ENCODE assay signal across 8 mouse cellular contexts in genomic region chr15:78204053-78204847, GRCm38 (mm10). TPM values are rescaled to one million over a fixed set of nuclear protein-coding genes. Genes with fewer than 3 reads are reported as not detected.
DNase-seq lines count a peak whose midpoint lies in the region; TF ChIP-seq lines count a peak whose summit lies in the region.

No protein-coding gene starts in this region.

- WGBS in hindbrain, embryonic 10.5 days, result 2% methylated on average over 41 of the region's 41 CpGs

- H3K27me3 ChIP-seq in hindbrain, embryonic 10.5 days (ENCODE audit: insufficient read depth, poor library complexity, severe bottlenecking), result peaks cover 59% of the 10 kb centered on the region
- H3K27me3 ChIP-seq in myocyte (ENCODE audit: control insufficient read depth, insufficient read depth, insufficient read length), result peaks cover 53% of the 10 kb centered on the region

- H3K79me2 ChIP-seq in myocyte (ENCODE audit: control insufficient read depth, insufficient read depth), result no peaks in the 10 kb centered on the region

- H3ac ChIP-seq in myocyte (ENCODE audit: control insufficient read depth, insufficient read length), result no peak overlapping the region

- 0 out of 2 replicates have a peak, but pooled peaks cover 4% of the 10 kb centered on the region for H3K9me3 ChIP-seq in hindbrain, embryonic 10.5 days

- peak overlapping the region; percentile 50 for H3K4me3 ChIP-seq in hindbrain, embryonic 10.5 days
- H3K4me3 ChIP-seq in myocyte, result no peak overlapping the region

- peak; percentile 37 to 52 for DNase-seq in left cerebral cortex, adult 18-20 months (ENCODE audit: low spot score in 2 of 2)
- no peak for DNase-seq in left cerebral cortex, adult 11 months (ENCODE audit: low spot score)
- peak; percentile 58 for DNase-seq in adrenal gland, adult 2 months
- DNase-seq in embryo, embryonic 9.5 days (ENCODE audit: extremely low spot score), result peak; percentile 26
- DNase-seq in hindbrain, embryonic 10.5 days (ENCODE audit: low spot score), result peak; percentile 50
- DNase-seq in left cerebral cortex, postnatal 25 days (ENCODE audit: low spot score in 2 of 2), result peak; percentile 50 to 61
- peak; percentile 66 for DNase-seq in thymus, postnatal 4 days

- no peaks in the 10 kb centered on the region for H3K36me3 ChIP-seq in hindbrain, embryonic 10.5 days
- no peaks in the 10 kb centered on the region for H3K36me3 ChIP-seq in myocyte (ENCODE audit: control insufficient read depth, insufficient read depth)

- TF ChIP-seq POLR2A in myocyte (IDR thresholded peaks at IDR 0.05; ENCODE audit: insufficient read length, low read depth), result no peak

- peaks cover 21% of the 10 kb centered on the region for H3K4me1 ChIP-seq in hindbrain, embryonic 10.5 days (replicated peaks)

- no peak overlapping the region for H3K27ac ChIP-seq in hindbrain, embryonic 10.5 days

- peak overlapping the region; percentile 51 for H3K4me2 ChIP-seq in myocyte (ENCODE audit: low read depth)

- intact Hi-C loops in left cerebral cortex, postnatal 25 days (cut with DNase I), result no loop called here

TF ChIP-seq in myocyte, 11 proteins besides CTCF, POLR2A, EP300 and RAD21:
- TF ChIP-seq TCF3 (IDR thresholded peaks at IDR 0.05; ENCODE audit: insufficient read length, low read depth) (no peak), E2F4 (IDR thresholded peaks at IDR 0.05; ENCODE audit: insufficient read depth) (no peak), SRF (IDR thresholded peaks at IDR 0.05; ENCODE audit: control insufficient read depth, insufficient read length, low read depth) (no peak), MYOG (IDR thresholded peaks at IDR 0.05; ENCODE audit: control insufficient read depth in 1 of 3, insufficient read depth in 1 of 3, insufficient read length in 2 of 3, low read depth in 2 of 3) (peak in 1 of 3 experiments; percentile 2), MAX (IDR thresholded peaks at IDR 0.05; ENCODE audit: low read depth) (no peak), REST (IDR thresholded peaks at IDR 0.05; ENCODE audit: insufficient read depth, insufficient read length) (no peak), USF1 (IDR thresholded peaks at IDR 0.05; ENCODE audit: low read depth) (no peak), POLR2AphosphoS2 (IDR thresholded peaks at IDR 0.05; ENCODE audit: insufficient read length, low read depth) (no peak), MYOD1 (IDR thresholded peaks at IDR 0.05; ENCODE audit: control insufficient read depth in 1 of 3, insufficient read length in 2 of 3, low read depth in 2 of 3) (peak in 1 of 3 experiments; percentile 62), CEBPB (IDR thresholded peaks at IDR 0.05; ENCODE audit: insufficient read depth, poor library complexity, severe bottlenecking) (no peak), TCF12 (IDR thresholded peaks at IDR 0.05; ENCODE audit: insufficient read depth, poor library complexity, severe bottlenecking) (no peak)

RNA-seq across cellular contexts. Expression of gene Pvalb, which starts 1.9 kb away (rescaled TPM):
- total RNA-seq in left cerebral cortex, adult 18-20 months (2021), result 100 to 1,000 TPM in 1 of 2 experiments, 10 to 100 TPM in 1; 91.2 to 126 TPM
- not detected for total RNA-seq in adrenal gland, adult 2 months (2021)
- not detected in 2 replicates for polyA plus RNA-seq in adrenal gland, adult 2 months (2012; rRNA removed)
- 0.39 and 0.52 TPM in 2 replicates for polyA plus RNA-seq in hindbrain, embryonic 10.5 days (2016; fragmentation: Nextera tagmentation; extraction: Ambion mirVana)
- total RNA-seq in left cerebral cortex, postnatal 25 days (2021), result 10 to 100 TPM; 88.7 to 95.1 TPM
- polyA plus RNA-seq in myocyte (2012; fragmentation: generic; extraction: Trizol), result 5.4 TPM

RNA-seq across cellular contexts. Expression of gene Ift27, which starts 30.3 kb away (rescaled TPM):
- total RNA-seq in left cerebral cortex, adult 18-20 months (2021), result 10 to 100 TPM; 28.6 to 30.7 TPM
- 10 to 100 TPM; 10.4 to 16.4 TPM for total RNA-seq in adrenal gland, adult 2 months (2021)
- polyA plus RNA-seq in adrenal gland, adult 2 months (2012; rRNA removed), result 50.0 and 65.5 TPM in 2 replicates
- polyA plus RNA-seq in hindbrain, embryonic 10.5 days (2016; fragmentation: Nextera tagmentation; extraction: Ambion mirVana), result 156 and 171 TPM in 2 replicates
- total RNA-seq in left cerebral cortex, postnatal 25 days (2021), result 10 to 100 TPM; 33.7 to 36.5 TPM
- 38.7 TPM for polyA plus RNA-seq in myocyte (2012; fragmentation: generic; extraction: Trizol)

RNA-seq across cellular contexts. Expression of gene Ncf4, which starts 40.4 kb away (rescaled TPM):
- total RNA-seq in left cerebral cortex, adult 18-20 months (2021), result 1 to 10 TPM in 1 of 2 experiments, under 1 TPM in 1; 0.95 to 1.5 TPM
- total RNA-seq in adrenal gland, adult 2 months (2021), result 1 to 10 TPM; 2.9 to 4.5 TPM
- 2.0 and 2.9 TPM in 2 replicates for polyA plus RNA-seq in adrenal gland, adult 2 months (2012; rRNA removed)
- 4.4 and 7.5 TPM in 2 replicates for polyA plus RNA-seq in hindbrain, embryonic 10.5 days (2016; fragmentation: Nextera tagmentation; extraction: Ambion mirVana)
- total RNA-seq in left cerebral cortex, postnatal 25 days (2021), result 1 to 10 TPM in 1 of 2 experiments, under 1 TPM in 1; 0.89 to 1.7 TPM
- polyA plus RNA-seq in myocyte (2012; fragmentation: generic; extraction: Trizol), result 0.79 TPM

Comparison
In these comparisons a context has a peak if more than half of its experiments do, and no peak if none do; other contexts are left out.
1. RNA of gene Pvalb, which starts 1.9 kb away (total RNA-seq): 91.2 to 126 TPM in left cerebral cortex, adult 18-20 months and 88.7 to 95.1 TPM in left cerebral cortex, postnatal 25 days; not detected in adrenal gland, adult 2 months; every median in the first group is over 10 times any median in the second.